Mouse (Mus musculus): Measurements from ENCODE around the gene Mzt1. TPM values are rescaled to one million over a fixed set of nuclear protein-coding genes. Genes with fewer than 3 reads are reported as not detected.

The Mzt1 gene
- total RNA-seq, 2 experiments from 2014 or later: 46.3 to 48.3 TPM

DNA sequence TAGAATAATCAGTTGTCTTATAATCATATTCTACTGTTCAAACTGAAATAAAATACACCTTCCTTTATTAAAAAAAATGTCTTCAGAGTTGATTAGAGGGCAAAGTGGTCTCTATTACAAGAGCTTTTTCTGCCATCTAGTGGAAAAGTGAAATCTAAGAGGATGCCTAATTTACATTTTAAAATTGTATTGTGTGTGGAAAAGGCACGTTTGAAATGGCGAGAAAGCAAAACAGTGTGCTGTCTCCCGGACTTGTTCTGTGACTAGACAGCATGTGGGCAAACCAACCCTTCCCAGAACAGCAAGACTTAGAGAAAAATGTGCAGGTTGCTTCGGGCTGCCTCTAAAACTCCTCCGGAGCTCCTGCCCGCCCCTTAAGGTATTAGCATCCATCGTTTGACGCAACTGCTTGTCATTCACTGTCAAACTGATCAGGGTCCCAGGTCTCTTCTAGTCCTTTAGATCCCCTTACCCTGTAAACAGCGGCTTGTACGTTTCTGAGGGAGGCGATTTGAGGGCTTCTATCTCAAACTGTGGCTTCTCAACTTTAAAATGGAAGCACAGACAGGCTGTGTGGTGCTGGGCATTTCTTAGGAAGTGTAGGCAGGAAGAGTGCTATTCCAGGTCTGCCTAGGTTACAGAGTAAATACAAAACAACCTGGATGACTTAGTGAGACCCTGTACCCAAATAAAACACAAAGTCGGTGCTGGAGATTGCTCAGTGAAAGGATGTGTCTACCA, 23.4 kb downstream of the Mzt1 start:
- DNase-seq (ENCODE audit: low spot score in 2 of 2): no peak
- intact Hi-C loops (cut with DNase I): loop anchor here (10.0 kb wide), 1 partner anchor 1688 kb away; no protein-coding TSS in a partner anchor

GRCm38 (mm10) chr14:99019136-99019808, 26.7 kb downstream of the Mzt1 start:
- intact Hi-C loops (cut with DNase I): no loop called here
- DNase-seq (ENCODE audit: low spot score in 2 of 2): no peak

- intact Hi-C loops (cut with DNase I): no loop called here
- no peak for DNase-seq (ENCODE audit: low spot score in 2 of 2)
Observed at GRCm38 (mm10) chr14:99018691-99019090, 27.2 kb downstream of the Mzt1 start.

GRCm38 (mm10) chr14:99010920-99011313, 35.0 kb downstream of the Mzt1 start:
- intact Hi-C loops (cut with DNase I): no loop called here
- DNase-seq (ENCODE audit: low spot score in 2 of 2): no peak

DNA sequence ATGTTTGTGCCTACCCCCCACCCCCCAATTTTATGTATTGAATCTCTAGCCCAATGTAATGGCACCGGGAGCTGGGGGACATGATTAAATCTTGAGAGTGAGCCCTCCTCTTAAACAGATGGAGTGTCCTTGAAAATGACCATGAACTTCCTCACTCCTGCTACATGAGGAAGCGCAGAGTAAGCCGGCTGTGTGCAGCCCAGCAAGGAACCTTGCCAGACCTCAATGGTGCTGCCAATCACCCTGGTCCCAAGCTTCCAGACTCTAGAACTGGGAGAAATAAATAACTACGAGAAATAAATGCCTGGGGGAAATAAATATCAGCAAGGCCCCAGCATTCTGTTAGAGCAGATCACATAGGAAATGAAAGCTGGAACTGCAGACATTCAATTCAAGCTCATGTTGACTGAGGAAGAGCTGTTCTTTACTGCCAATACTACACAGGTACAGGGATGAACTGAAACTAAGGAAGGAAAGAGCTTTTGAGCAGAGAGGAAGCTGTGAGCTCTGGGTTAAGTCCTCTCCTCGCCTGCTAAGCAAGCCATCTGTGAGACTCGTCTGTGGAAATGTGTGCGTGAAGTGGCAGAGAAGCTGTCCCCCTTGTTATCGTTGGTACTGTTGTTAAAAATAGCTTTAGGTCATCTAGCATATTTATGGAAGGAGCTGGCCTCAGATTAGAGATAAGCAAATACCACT, 35.6 kb downstream of the Mzt1 start:
- intact Hi-C loops (cut with DNase I): no loop called here
- DNase-seq (ENCODE audit: low spot score in 2 of 2): no peak

GRCm38 (mm10) chr14:98994218-98994617, 51.7 kb downstream of the Mzt1 start, which contains the start of gene Rpl36a-ps1:
Gene Rpl36a-ps1 (minus strand): TSS chr14:98994318.
- DNase-seq (ENCODE audit: low spot score in 2 of 2): no peak
- intact Hi-C loops (cut with DNase I): no loop called here

DNA sequence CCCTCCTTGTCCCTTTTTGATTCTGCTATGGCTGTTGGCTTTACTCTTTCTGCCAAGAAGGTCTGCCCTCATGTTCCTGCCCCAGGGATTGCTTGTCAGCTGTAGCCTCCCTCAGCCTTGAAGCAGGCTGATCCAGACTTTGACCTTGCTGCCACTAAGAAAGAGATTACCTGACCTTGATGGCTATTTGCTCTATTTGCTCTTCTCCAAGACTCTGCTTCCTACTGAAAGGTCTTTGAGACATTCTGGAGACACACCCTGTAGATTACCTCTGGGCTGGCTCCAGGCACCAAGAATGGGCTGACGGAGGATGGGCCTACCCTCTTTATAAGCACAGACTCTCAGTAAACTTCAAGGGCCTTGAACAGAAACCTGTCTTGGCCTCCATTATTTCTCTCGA, 53.5 kb downstream of the Mzt1 start:
- intact Hi-C loops (cut with DNase I): no loop called here
- no peak for DNase-seq (ENCODE audit: low spot score in 2 of 2)

- DNase-seq (ENCODE audit: low spot score in 2 of 2): no peak
- intact Hi-C loops (cut with DNase I): no loop called here
Observed at GRCm38 (mm10) chr14:98990636-98991035, 55.3 kb downstream of the Mzt1 start.

- DNase-seq (ENCODE audit: low spot score in 2 of 2): no peak
- intact Hi-C loops (cut with DNase I): no loop called here
Observed at GRCm38 (mm10) chr14:98989818-98990217, 56.1 kb downstream of the Mzt1 start.

Other genes starting within 250 kb of the Mzt1 start
- gene Rpl36a-ps1, start 51.8 kb downstream of the Mzt1 start, total RNA-seq (2021): 1 to 10 TPM; 1.1 to 1.3 TPM
- gene Bora, start 88 bp upstream of the Mzt1 start, total RNA-seq (2021): 1 to 10 TPM; 2.1 to 2.7 TPM
- 10 to 100 TPM; 13.0 to 13.9 TPM for gene Pibf1, start 53.3 kb upstream of the Mzt1 start, total RNA-seq (2021)
- 10 to 100 TPM; 13.4 to 17.9 TPM for gene Dis3, start 53.6 kb upstream of the Mzt1 start, total RNA-seq (2021)